Mouse (Mus musculus): ENCODE results near the gene Klhl21.
"Not testable (repeated sequence)": the region's sequence is repeated elsewhere in the genome, so short reads cannot be mapped to it uniquely, and the experiment has no call there.

Klhl21 gene

DNA sequence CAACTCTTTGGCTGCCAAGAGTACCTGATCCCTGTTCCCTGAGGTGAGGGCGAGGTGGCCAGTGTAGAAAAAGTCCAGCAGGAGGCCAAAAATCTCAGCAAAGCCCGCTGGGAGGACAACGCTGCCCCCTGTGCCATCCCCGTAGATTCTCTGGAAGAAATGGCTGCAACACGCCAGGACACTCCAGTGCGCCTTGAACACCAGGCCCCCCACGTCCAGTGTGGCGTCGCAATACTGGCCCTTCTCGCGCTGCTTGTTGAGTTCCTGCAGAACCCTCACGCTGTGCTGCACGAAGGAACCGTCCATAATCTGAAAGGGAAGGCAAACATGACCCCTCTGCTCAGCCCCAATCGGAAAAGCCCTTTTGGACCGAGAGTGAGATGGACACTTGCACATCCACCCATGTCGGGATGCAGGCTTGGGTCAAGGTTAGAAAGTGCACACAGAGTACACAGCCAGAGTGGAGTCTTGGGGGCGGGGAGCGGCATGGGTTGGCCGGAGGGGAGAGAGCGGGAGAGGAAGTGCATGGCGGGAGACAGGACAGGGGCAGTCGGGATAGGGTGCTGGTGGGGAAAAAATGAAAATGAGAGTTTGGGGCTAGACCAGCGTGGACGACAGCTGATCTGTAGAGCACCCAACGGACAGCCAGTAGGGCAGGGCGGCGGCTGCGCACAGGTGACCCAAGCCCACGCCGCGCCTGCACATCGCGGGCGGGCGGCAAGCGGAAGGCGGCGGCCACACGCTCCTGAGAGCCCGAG, 18.3 kb downstream of the Klhl21 start:
- DNase-seq = peak; percentile 46 to 81

DNA sequence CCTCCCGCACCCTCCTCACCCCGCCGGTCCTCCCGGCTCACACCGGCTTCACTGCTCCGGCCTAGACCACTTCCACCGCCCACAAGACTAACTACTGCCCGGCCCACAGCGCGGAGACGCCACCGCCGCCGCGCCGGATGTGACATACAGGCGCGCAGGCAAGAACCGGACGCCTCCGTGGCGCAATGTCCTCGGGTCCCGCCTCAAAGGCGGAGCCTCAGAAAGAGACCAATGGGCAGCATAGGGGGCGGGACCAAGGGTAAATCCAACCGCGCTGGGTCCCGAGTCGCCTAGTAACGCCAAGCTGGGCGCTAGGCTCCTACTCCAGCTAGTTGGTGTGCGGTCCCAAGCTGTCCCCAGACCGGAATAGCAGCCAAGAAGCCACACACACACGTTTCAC, 18.9 kb downstream of the Klhl21 start, which contains the start of gene Zbtb48:
Gene Zbtb48, minus strand, starts transcription at position 148 of the 400 bp plus-strand sequence.
- peak; percentile 98 to 99 for DNase-seq

DNA sequence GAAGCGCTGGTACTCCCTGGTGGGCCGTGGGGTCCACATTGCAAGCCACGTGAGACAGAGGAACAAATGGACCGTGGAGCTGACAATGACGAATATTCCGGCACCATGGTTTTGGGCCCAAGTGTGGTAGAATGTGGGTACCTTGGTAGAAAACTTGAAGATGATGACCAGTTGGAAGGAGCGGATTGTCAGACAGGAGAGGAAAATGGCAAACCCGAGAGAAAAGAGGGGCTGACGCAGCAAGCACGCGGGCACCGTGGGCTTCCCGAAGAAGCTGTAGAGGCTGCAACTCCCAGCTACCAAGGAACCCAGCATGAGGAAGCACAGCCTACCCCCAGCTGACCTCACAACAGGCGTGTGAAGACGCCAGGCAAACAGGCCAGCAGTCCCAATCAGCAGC, 19.9 kb downstream of the Klhl21 start:
- DNase-seq = no peak

DNA sequence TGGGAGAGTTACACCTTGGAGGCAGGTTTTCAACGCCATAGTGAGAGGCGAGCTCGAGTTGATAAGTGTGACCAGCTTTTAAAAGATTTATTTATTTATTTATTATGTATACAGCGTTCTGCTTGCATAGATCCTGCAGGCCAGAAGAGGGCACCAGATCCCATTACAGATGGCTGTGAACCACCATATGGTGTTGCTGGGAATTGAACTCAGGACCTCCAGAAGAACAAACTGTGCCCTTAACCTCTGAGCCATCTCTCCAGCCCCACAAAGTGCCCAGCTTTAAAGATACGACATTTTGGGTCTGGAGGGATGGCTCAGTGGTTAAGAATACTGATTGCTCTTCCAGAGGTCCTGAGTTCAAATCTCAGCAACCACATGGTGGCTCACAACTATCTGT, 20.5 kb downstream of the Klhl21 start:
- DNase-seq = peak in 1 of 2 experiments; percentile 29

DNA sequence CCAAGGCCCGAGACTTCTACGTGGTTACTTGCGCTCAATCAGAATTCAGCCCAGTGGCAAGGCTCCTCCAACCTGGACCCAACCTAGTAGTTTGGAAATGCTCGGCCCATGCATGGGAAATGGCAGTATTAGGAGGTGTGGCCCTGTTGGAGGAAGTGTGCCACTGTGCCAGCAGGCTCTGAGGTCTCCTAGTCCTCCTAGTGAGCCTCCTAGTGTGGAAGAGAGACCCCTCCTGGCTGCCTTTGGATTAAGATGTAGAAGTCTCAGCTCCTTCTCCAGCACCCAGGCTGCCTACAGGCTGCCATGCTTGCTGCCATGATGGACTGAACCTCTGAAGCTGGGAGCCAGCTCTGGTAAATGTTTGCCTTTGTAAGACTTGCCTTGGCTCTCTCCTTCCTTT, 21.4 kb downstream of the Klhl21 start:
- DNase-seq = no peak

DNA sequence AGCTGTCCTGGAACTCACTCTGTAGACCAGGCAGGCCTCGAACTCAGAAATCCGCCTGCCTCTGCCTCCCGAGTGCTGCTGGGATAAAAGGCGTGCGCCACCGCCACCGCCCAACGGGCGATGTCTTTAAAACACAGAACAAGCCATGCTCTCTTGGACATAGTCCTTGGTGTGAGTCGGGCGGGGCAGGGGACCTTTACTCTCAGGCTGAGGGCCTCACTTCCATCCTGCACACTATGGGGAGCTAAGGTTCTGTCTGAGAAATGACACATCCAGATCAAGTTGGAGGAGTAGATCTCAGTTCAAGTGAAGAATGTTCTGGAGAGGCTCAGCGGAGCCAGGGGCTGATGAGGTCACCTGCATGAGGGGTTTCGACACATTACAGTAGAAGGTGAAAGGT, 24.3 kb downstream of the Klhl21 start:
- DNase-seq = no peak

DNA sequence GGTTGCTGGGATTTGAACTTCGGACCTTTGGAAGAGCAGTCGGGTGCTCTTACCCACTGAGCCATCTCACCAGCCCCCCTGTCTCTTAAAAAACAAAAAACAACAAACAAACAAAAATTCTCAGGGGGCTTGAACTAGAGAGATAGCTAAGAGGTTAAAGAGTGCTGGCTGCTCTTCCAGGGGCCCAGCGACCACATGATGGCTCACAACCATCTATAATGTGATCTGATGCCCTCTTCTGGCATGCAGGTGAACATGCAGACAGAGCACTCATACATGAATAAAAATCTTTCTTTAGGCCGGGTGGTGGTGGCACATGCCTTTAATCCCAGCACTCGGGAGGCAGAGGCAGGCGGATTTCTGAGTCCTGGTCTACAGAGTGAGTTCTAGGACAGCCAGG, 27.9 kb downstream of the Klhl21 start:
- DNase-seq = not testable (repeated sequence)

DNA sequence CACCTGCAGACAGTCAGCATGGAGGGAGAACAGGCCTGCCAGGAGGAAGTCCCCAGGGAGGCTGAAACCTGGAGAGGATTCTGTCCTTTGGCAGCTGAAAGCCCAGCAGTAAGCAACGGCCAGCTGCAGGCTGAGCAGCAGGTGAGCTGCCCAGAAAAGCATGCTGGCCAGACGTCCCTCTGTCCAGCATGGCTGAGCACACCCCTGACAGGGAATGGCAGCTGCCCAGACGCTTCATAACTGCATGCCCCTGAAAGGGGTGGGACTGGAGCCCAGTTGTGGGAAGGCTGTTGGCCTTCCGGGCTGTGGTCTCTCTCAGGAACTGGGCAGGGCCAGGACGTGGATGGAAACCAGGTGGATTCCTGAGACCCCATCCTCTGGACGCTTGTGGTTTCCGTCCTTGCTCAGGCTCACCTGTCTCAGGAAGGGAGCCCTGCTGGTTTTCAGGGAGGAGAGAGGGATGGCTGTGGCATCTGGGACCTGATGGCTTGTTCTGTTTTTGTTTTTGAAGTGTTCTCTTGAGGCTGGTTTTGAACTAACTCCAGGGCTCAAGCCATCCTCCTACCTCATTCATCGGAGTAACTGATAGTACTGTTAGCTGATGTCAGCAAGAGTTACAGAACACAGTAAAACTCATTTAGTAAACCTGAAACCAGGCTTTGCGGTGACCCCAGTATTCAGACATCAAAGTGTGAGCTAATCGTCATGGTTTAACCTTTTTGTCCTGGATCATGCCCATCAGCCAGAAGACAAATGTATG, 29.8 kb downstream of the Klhl21 start, which contains the start of gene Tas1r1:
Gene Tas1r1, minus strand, starts transcription at position 344 of the 760 bp plus-strand sequence.
- peak; percentile 11 to 69 for DNase-seq

DNA sequence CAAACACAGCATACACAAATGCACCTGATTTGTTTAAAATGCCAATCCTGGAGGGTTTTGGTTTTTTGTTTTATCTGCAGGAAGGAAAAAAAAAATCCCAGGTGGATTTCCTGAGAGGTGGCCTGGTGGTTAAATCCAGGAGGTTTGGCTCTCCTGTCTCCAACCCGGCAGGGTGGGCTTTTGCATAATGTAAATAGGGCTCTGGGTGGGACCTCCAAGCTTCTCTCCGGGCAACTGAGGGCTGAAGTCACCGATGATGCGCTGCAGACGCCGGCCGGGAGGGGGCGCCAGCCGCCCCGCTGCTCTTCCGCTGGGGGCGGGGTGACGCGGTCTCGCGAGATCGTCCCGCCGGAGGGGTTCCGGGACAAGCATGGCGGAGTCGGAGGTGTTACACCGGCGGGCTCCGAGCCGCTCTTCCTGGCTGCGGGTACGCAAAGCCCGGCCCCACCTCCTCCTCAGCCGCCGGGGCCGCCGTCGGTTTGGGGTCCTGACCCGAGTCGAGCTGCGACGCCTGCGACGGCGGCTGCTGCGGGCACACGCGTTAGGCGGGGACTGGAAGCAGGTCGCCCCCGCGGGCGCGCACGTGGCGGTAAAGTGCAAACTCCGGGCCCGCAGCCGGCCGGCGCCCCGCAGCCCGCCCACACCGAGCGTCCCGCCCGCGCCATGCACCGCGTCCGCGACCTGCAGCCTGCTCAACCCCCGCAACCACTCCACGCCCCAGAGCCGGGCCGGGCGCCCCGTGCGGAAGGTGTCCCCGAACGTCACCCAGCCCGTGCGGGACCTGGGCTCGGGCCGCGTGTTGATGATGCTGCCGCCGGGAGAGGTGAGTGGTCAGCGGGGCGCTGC, 30.6 kb downstream of the Klhl21 start, which contains the start of gene Nol9:
Gene Nol9, plus strand, starts transcription at position 337 of the 846 bp plus-strand sequence.
- peak; percentile 94 to 95 for DNase-seq

DNA sequence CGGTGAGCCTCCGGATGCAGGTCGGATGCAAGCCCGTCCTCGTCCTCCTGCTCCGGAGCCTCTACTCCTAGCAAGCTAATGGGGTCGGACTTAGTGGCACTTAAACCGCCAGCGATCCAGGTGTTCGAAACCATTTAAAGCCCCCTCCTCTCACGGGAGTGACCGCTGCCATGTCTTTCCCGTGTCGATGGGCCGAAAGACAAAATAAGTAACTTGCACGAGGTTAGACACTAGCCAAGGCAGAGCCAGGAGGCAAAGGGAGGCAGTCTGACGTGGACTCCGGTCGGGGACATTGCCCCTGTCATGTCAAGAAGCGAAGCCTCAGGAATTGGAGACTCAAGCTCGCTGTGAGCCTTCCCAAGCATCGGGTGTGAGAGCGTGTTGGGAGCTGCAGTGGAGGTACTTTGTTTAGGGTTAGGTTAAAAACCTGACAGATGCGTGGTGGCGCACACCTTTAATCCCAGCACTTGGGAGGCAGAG, 31.3 kb downstream of the Klhl21 start:
- DNase-seq = peak in 1 of 2 experiments; percentile 23

DNA sequence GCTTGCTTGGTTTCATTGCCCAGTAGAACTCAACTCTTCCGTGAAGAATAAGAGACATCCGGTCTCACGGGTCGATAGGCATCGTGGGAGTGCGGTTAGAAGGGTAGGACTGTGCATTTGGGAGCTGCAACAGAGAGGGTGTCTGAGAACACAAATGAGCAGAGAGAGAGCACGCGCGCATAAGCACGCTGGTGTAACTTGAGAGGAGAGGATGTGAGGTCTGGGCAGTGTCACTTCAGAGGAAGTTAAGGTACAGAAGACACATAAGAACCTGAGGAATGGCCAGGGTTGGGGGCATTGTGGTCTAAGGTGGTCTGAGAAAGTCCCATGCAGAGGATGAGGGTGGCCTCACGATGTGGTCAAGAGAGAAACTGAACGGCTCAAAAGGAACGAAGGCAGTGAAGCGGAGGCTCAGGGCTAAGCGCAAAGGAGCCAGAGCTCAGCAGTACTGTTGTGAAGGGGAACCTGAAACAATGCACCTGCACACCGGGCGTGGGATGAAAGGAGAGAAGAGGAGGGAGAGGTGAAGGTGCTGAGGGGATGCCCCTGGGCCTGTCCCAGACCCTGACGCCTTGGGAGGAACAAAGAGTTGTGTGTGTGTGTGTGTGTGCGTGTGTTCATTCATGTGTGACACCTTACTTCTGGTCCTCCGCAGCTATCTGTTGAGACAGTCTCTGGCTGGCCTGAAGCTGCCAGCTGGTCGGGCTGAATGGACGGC, 33.5 kb downstream of the Klhl21 start:
- no peak for DNase-seq

DNA sequence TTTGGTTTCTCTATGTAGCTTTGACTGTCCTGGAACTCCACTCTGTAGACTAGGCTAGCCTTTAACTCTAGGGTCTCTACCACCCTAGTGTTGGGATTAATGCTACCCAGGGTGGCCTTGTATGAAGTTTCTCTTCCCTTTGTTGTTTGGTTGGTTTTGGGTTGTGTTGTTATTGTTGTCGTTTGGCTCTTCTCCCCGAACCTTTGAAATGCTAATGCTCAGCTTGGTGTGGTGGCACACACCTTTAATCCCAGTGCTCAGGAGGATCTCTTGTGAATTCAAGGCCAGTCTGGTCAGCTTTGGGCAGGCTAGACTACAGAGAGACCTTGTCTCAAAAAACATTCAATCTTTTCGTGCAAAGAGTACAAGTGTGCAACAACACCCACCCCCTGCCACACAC, 34.6 kb downstream of the Klhl21 start:
- no peak for DNase-seq

DNA sequence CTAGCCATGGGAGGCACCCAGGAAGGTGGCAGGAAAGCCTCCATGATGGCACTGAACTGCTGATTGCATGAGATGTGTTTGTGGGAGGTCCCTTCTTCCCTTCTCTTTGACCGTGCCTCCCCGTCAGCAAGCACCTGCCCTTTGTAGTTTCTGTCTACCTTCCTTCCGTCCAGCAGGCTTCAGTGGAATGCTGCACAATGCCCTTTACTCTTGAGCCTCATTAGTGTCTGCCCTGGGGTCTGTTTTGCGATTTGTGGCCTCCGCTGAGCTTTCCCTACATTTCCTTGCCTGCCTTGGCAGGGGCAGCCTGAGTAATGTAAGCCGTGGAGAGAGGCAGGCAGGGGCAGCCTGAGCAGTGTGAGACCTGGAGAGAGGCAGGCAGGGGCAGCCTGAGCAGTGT, 36.0 kb downstream of the Klhl21 start:
- no peak for DNase-seq

DNA sequence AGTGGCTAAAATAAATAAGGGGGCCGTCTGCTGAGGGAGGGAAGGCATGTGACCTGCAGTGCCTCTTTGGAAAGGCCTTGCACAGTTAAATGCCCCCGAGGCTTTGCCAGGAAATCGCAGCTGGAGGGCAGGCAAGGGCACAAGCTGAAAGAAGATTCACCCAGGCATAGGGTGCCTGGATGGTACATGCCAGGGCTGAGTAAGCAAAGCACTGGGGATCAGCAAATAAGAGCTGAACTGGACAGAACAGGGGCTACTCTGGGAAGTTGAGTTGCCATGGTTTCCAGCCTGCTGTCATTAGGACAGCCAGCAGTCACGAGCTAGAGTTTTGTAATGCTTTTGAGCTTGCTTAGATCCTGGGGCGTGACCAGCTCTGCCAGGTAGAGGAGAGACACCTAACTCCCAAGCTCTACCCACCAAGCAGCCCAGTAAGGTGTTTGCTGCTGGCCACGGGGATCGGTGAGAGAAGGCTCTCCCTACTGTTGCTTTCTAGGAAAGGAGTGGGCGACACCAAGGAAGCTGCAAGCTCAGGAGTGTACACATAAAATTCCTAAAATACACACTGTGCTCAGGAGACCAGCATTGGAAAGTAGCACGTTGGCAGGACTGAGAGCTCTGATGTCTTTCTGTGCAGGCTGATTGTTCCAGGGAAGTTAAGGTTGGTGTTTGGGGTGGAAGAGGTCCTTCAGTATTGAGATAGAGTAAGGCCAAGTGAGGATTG, 53.9 kb downstream of the Klhl21 start:
- peak; percentile 70 to 92 for DNase-seq

DNA sequence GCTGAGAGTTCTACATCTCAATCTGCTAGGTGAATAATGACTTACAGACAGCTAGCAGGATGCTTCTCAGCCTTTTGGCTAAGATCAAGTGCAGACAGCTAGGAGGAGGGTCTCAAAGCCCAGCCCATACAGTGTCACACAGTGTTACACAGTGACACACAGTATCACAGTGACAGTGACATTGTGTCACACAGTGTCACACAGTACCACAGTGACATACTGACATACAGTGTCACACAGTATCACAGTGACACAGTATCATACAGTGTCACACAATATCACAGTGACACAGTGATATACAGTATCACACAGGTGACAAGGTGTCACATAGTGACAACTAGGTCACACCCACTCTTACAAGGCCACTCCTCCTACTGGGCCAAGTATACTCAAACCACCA, 58.7 kb downstream of the Klhl21 start:
- DNase-seq = no peak
